Mouse (Mus musculus) C2C12 (cell line): ENCODE data around the gene Hdac7. TPM values are rescaled to one million over a fixed set of nuclear protein-coding genes. Genes with fewer than 3 reads are reported as not detected.

Source experiments
- H3K27me3 ChIP-seq: one replicate; pipeline ENCODE4 v1.6.1; 2011; ENCODE audit not compliant: control insufficient read depth, insufficient read depth, insufficient read length
- H3K36me3 ChIP-seq: one replicate; pipeline ENCODE4 v1.6.1; 2011; ENCODE audit not compliant: control insufficient read depth, insufficient read depth
- H3K4me3 ChIP-seq: one replicate; pipeline ENCODE4 v1.5.1; 2011; ENCODE audit warnings: mild to moderate bottlenecking, control low read depth; ENCODE audit not compliant: poor library complexity, insufficient read depth, severe bottlenecking
- H3K79me2 ChIP-seq: one replicate; pipeline ENCODE4 v1.6.1; 2011; ENCODE audit not compliant: control insufficient read depth, insufficient read depth
- H3K79me3 ChIP-seq: one replicate; pipeline ENCODE4 v1.6.1; 2011; ENCODE audit warnings: low read depth, control low read depth
- H3ac ChIP-seq: one replicate; pipeline ENCODE3; 2011; ENCODE audit warnings: low read depth; ENCODE audit not compliant: control insufficient read depth, insufficient read length
- CEBPB ChIP-seq: IDR thresholded peaks from one replicate; pipeline ENCODE4 v1.6.1; 2011; ENCODE audit warnings: low read depth, mild to moderate bottlenecking, control low read depth, moderate library complexity
- CTCF ChIP-seq: IDR thresholded peaks from one replicate; pipeline ENCODE4 v1.5.1; 2011; ENCODE audit not compliant: control insufficient read depth, insufficient read depth, insufficient read length
- FOSL1 ChIP-seq: IDR thresholded peaks from one replicate; pipeline ENCODE4 v1.8.0; 2011; ENCODE audit warnings: mild to moderate bottlenecking, low read length; ENCODE audit not compliant: poor library complexity, insufficient read depth, severe bottlenecking
- MAX ChIP-seq: IDR thresholded peaks from one replicate; pipeline ENCODE4 v1.6.1; 2011; ENCODE audit warnings: mild to moderate bottlenecking, control low read depth
- MYOD1 ChIP-seq: IDR thresholded peaks from one replicate; pipeline ENCODE4 v1.6.1; 2011; ENCODE audit warnings: low read depth; ENCODE audit not compliant: control insufficient read depth, insufficient read length
- MYOG ChIP-seq: IDR thresholded peaks from one replicate; pipeline ENCODE4 v1.6.1; 2011; ENCODE audit not compliant: control insufficient read depth, insufficient read length; ENCODE audit errors: extremely low read depth
- USF1 ChIP-seq: IDR thresholded peaks from one replicate; pipeline ENCODE4 v1.6.1; 2011; ENCODE audit warnings: low read depth, mild to moderate bottlenecking, control low read depth, moderate library complexity
- polyA plus RNA-seq: library from polyadenylated mRNA; unstranded; fragments of >200 nt; fragmentation: generic; extraction: Trizol; gene quantifications from one replicate; pipeline ENCODE4 v1.2.1, GENCODE M21; 2012; ENCODE audit warnings: missing spikeins

Hdac7 gene
- polyA plus RNA-seq, 1 experiment, result 41.2 TPM

GRCm38 (mm10) chr15:97839473-97839872 lies 4.8 kb downstream of the Hdac7 start:
- Histone ChIP-seq H3K27me3 (no peaks in the 10 kb centered on the region), H3K79me2 (no peaks in the 10 kb centered on the region), H3K4me3 (no peak overlapping the region), H3K36me3 (no peaks in the 10 kb centered on the region), H3K79me3 (no peaks in the 10 kb centered on the region), H3ac (no peak overlapping the region)
- TF ChIP-seq MYOG (no peak), FOSL1 (no peak), CEBPB (no peak), MAX (no peak), CTCF (no peak), MYOD1 (no peak), USF1 (no peak)

DNA sequence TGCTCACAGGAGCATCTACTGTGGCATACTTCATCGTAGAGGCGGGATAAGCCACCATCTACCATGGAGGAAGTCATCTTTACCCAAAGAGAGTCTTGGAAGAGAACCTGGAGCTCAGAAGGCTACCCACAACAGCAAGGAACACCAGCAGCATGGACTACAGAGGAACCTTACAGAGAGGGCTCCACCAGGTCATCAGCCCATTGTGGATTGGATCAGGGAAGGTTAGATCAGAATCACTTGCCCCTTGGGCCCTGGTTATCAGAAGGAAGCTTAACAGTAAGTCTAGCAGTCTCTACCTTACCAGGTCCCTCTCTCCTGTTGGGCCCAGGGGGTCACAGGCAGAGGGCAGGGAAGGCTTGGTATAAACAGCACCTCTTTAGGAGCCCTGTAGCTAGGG lies 5.3 kb downstream of the Hdac7 start:
- no peaks in the 10 kb centered on the region for H3K36me3 ChIP-seq
- TF ChIP-seq FOSL1, result no peak
- TF ChIP-seq MYOD1, result no peak
- no peak for TF ChIP-seq USF1
- TF ChIP-seq CTCF, result no peak
- no peak for TF ChIP-seq MYOG
- TF ChIP-seq MAX, result no peak
- TF ChIP-seq CEBPB, result no peak
- H3K79me2 ChIP-seq, result no peaks in the 10 kb centered on the region
- no peak overlapping the region for H3ac ChIP-seq
- no peaks in the 10 kb centered on the region for H3K79me3 ChIP-seq
- H3K4me3 ChIP-seq, result no peak overlapping the region
- H3K27me3 ChIP-seq, result no peaks in the 10 kb centered on the region

- H3K36me3 ChIP-seq, result no peaks in the 10 kb centered on the region
- TF ChIP-seq MYOD1, result no peak
- no peak for TF ChIP-seq USF1
- no peak for TF ChIP-seq MYOG
- TF ChIP-seq FOSL1, result no peak
- no peak for TF ChIP-seq CEBPB
- no peak for TF ChIP-seq CTCF
- no peak for TF ChIP-seq MAX
- H3K79me3 ChIP-seq, result no peaks in the 10 kb centered on the region
- no peak overlapping the region for H3ac ChIP-seq
- no peak overlapping the region for H3K4me3 ChIP-seq
- no peaks in the 10 kb centered on the region for H3K27me3 ChIP-seq
- H3K79me2 ChIP-seq, result no peaks in the 10 kb centered on the region
These were observed 5.9 kb downstream of the Hdac7 start for GRCm38 (mm10) chr15:97838395-97838794.

GRCm38 (mm10) chr15:97837491-97838061 lies 6.7 kb downstream of the Hdac7 start:
- Histone ChIP-seq H3K27me3 (no peaks in the 10 kb centered on the region), H3K79me2 (no peaks in the 10 kb centered on the region), H3ac (peak overlapping the region; percentile 15), H3K4me3 (no peak overlapping the region), H3K79me3 (no peaks in the 10 kb centered on the region), H3K36me3 (no peaks in the 10 kb centered on the region)
- TF ChIP-seq MYOG, result no peak
- no peak for TF ChIP-seq FOSL1

DNA sequence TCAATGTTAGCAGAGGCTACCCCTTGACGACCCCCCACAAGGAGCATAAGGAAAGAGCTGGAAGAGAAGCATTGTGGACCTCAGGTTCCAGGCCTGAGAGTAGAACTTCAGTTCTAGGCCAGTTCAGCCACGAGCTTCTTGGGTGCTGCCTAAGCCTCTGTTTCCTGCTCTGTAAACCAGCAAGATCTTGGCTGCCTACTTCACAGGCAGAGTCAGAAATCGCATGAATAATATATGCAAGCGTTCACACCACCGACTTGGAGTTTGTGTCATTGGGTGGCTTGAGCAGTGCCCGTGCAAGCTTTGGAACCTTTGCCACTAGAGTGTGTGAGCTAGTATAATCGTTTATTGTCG lies 7.4 kb downstream of the Hdac7 start:
- TF ChIP-seq MAX (no peak), USF1 (no peak), CEBPB (no peak), MYOG (no peak), CTCF (no peak), MYOD1 (no peak), FOSL1 (no peak)
- Histone ChIP-seq H3K79me3 (no peaks in the 10 kb centered on the region), H3K27me3 (no peaks in the 10 kb centered on the region)

DNA sequence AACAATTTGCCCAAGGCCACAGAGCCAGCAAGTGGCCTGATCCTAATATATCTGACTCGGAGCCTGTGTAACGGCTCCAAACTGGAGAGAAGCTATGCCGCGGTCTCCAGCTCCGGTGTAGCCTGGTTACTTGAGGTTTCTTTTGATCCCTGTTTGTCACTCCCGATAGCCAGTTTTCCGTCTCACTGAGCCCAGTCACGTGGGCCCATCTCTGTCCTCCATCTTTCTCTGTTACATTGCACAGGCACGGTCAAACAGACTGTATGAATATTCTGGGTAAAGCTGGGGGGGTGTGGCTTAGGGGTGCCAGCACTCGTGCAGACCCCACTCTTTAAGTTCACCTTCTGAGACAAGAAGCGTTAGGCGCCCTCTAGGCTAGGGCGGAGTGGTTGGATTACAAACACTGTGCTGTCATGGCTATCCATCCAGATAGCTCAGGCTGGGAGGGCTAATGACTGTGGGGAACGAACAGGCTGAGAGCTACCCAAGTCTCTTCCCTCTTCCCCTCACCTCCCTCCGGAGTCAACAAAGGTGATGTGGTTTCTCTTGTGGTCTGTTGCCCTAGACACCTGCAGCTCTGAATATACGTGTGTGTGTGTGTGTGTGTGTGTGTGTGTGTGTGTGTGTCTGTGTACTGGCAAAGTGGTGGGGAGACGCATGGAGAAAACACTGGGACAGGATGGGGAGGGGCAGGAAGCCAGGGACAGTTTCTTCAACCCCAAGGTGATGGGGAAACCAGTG lies 8.0 kb downstream of the Hdac7 start:
- Histone ChIP-seq H3ac (no peak overlapping the region), H3K36me3 (no peaks in the 10 kb centered on the region), H3K27me3 (no peaks in the 10 kb centered on the region), H3K79me3 (peaks cover 2% of the 10 kb centered on the region), H3K4me3 (no peak overlapping the region), H3K79me2 (peaks cover 7% of the 10 kb centered on the region)
- TF ChIP-seq CEBPB (no peak), MYOG (no peak), FOSL1 (no peak), USF1 (no peak), CTCF (no peak)

More for the DNA sequence above, 7.4 kb downstream of the Hdac7 start:
- no peak overlapping the region for H3ac ChIP-seq
- H3K79me2 ChIP-seq, result peaks cover 2% of the 10 kb centered on the region
- H3K36me3 ChIP-seq, result no peaks in the 10 kb centered on the region
- H3K4me3 ChIP-seq, result no peak overlapping the region
